Mouse (Mus musculus) neural tube, embryonic 15.5 days (tissue): ENCODE results near the gene Psen1. TPM values are rescaled to one million over a fixed set of nuclear protein-coding genes. Genes with fewer than 3 reads are reported as not detected.

ENCODE experiments used
- ATAC-seq: fragments of 200-750 bp; cut with Nextera tagmentation; 2 replicates; pipeline ENCODE4 v1.8.0; 2017; ENCODE audit warnings: mild to moderate bottlenecking, moderate TSS enrichment, moderate library complexity; ENCODE audit not compliant: low FRiP score
- H3K27ac ChIP-seq: fragments of 300-500 bp; sonication (generic); replicated peaks from 2 replicates; pipeline ENCODE4 v1.5.1; 2015; ENCODE audit warnings: mild to moderate bottlenecking, inconsistent platforms
- H3K27me3 ChIP-seq: fragments of 300-500 bp; sonication (generic); replicated peaks from 2 replicates; pipeline ENCODE4 v1.6.1; 2015; ENCODE audit warnings: inconsistent platforms
- H3K36me3 ChIP-seq: fragments of 300-500 bp; sonication (generic); 2 replicates; pipeline ENCODE4 v1.6.1; 2015; ENCODE audit warnings: inconsistent platforms
- H3K4me1 ChIP-seq: fragments of 300-500 bp; sonication (generic); 2 replicates; pipeline ENCODE4 v1.6.1; 2015; ENCODE audit warnings: inconsistent platforms
- H3K4me2 ChIP-seq: fragments of 300-500 bp; sonication (generic); 2 replicates; pipeline ENCODE4 v1.6.1; 2015; ENCODE audit warnings: inconsistent platforms, mild to moderate bottlenecking, moderate library complexity
- H3K4me3 ChIP-seq: fragments of 300-500 bp; sonication (generic); replicated peaks from 2 replicates; pipeline ENCODE4 v1.5.1; 2015; ENCODE audit warnings: mild to moderate bottlenecking, inconsistent platforms
- H3K9ac ChIP-seq: fragments of 300-500 bp; sonication (generic); replicated peaks from 2 replicates; pipeline ENCODE4 v1.6.1; 2015; ENCODE audit warnings: mild to moderate bottlenecking, inconsistent platforms
- H3K9me3 ChIP-seq: fragments of 300-500 bp; sonication (generic); replicated peaks from 2 replicates; pipeline ENCODE4 v1.6.1; 2016; ENCODE audit warnings: inconsistent platforms
- WGBS: fragments of 180-500 bp; shearing (Covaris S2); methylation state at CpG from one replicate; pipeline ENCODE4 v1.1.7; 2015; ENCODE audit warnings: mixed read lengths; 5-methylcytosine and 5-hydroxymethylcytosine counted together
- polyA plus RNA-seq: library from polyadenylated mRNA; unstranded; fragments of >200 nt; fragmentation: Nextera tagmentation; extraction: Ambion mirVana; gene quantifications from 2 replicates; pipeline ENCODE4 v1.2.1, GENCODE M21; 2015

Gene Psen1
- polyA plus RNA-seq, 1 experiment from 2014 or later, result 62.4 TPM

- Histone ChIP-seq H3K36me3 (peaks cover 84% of the 10 kb centered on the region), H3K4me1 (no peaks in the 10 kb centered on the region), H3K27me3 (no peaks in the 10 kb centered on the region), H3K4me2 (no peak overlapping the region), H3K9ac (no peak overlapping the region), H3K4me3 (no peak overlapping the region), H3K9me3 (no peaks in the 10 kb centered on the region), H3K27ac (no peak overlapping the region)
- ATAC-seq, result no peak
- 97% methylated on average over 5 of the region's 5 CpGs for WGBS
These were observed 44.3 kb downstream of the Psen1 start for GRCm38 (mm10) chr12:83732225-83732624.

- no peak overlapping the region for H3K4me3 ChIP-seq
- H3K36me3 ChIP-seq, result peaks cover 68% of the 10 kb centered on the region
These were observed 46.1 kb downstream of the Psen1 start for GRCm38 (mm10) chr12:83734047-83734446.

DNA sequence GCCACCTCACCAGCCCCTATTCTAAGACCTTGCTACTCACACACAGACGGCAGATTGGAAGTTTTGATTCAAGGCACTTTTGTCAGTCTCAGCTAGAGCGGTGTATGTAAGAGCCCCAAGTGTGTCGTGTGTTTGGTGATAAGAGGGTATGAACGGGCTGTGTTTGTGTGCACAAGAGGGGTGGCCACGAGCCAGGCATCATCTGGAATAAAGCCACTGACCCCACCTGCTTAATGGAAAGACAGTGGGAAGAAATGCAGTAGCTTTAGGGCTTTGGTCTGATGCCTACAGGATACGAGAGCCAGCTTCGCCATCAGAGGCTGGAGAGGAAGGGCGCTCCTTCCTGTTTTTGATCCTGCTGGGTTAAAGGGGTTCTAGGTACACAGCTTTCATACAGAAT, 48.3 kb downstream of the Psen1 start:
- Histone ChIP-seq H3K36me3 (peaks cover 49% of the 10 kb centered on the region), H3K9ac (no peak overlapping the region), H3K9me3 (no peaks in the 10 kb centered on the region), H3K27me3 (no peaks in the 10 kb centered on the region), H3K4me3 (no peak overlapping the region), H3K4me2 (no peak overlapping the region), H3K27ac (no peak overlapping the region), H3K4me1 (no peaks in the 10 kb centered on the region)
- WGBS, result 79% methylated on average over 8 of the region's 8 CpGs
- no peak for ATAC-seq

More at GRCm38 (mm10) chr12:83734047-83734446, 46.1 kb downstream of the Psen1 start:
- H3K9ac ChIP-seq, result no peak overlapping the region
- WGBS, result 92% methylated on average over 10 of the region's 10 CpGs
- no peaks in the 10 kb centered on the region for H3K9me3 ChIP-seq
- no peak overlapping the region for H3K27ac ChIP-seq
- no peaks in the 10 kb centered on the region for H3K4me1 ChIP-seq
- no peaks in the 10 kb centered on the region for H3K27me3 ChIP-seq
- no peak for ATAC-seq
- no peak overlapping the region for H3K4me2 ChIP-seq

GRCm38 (mm10) chr12:83738651-83739050, 50.7 kb downstream of the Psen1 start:
- Histone ChIP-seq H3K36me3 (peaks cover 28% of the 10 kb centered on the region), H3K4me1 (no peaks in the 10 kb centered on the region), H3K4me3 (no peak overlapping the region), H3K4me2 (no peak overlapping the region), H3K9me3 (no peaks in the 10 kb centered on the region), H3K9ac (no peak overlapping the region), H3K27me3 (no peaks in the 10 kb centered on the region), H3K27ac (no peak overlapping the region)
- 85% methylated on average over 1 of the region's 1 CpGs for WGBS
- no peak for ATAC-seq

DNA sequence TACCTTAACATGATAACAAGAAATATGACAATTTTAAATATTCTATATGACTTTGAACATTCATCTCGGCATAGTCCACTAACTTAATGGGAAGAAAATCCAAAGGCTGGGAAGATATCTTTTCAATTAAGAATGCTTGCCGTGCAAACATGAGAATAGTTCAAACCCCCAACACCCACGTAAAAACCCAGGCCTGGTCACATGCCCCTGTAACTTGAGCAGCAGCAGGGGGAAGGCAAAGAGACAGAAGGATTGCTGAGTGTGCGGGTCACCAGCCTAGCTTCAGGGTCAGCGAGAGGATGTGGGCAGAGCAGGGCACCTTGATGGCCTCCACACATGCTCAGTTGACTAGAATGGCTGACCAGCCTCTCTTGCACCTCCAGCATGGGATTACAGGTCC, 53.8 kb downstream of the Psen1 start:
- Histone ChIP-seq H3K27ac (no peak overlapping the region), H3K4me3 (no peak overlapping the region), H3K9me3 (no peaks in the 10 kb centered on the region), H3K36me3 (0 out of 2 replicates have a peak, but pooled peaks cover 2% of the 10 kb centered on the region), H3K9ac (no peak overlapping the region), H3K27me3 (no peaks in the 10 kb centered on the region), H3K4me1 (peaks cover 6% of the 10 kb centered on the region), H3K4me2 (no peak overlapping the region)
- WGBS, result 74% methylated on average over 5 of the region's 5 CpGs
- ATAC-seq, result no peak

DNA sequence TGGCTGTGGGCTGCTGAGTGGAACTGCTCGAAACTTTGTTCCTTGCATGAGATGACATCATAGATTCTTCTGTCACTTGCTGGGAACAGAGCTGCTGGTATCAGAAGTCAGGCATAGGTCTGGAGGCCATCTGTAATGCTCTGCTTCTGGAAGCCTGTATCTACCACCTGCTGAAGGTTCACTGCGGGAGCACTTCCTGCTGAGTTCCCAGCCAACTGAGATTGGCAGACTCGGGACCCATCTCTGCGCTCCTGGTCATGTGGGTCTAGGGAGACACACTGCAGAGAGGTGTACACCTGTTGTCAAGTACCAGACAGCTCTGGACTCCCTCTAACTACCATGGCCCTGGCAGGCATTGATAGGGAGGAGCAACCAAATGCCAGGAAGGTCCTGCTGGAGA, 54.9 kb downstream of the Psen1 start:
- peaks cover 6% of the 10 kb centered on the region for H3K4me1 ChIP-seq
- no peaks in the 10 kb centered on the region for H3K9me3 ChIP-seq
- H3K27me3 ChIP-seq, result no peaks in the 10 kb centered on the region
- no peak overlapping the region for H3K9ac ChIP-seq
- WGBS, result 82% methylated on average over 4 of the region's 4 CpGs
- no peaks in the 10 kb centered on the region for H3K36me3 ChIP-seq
- no peak overlapping the region for H3K4me3 ChIP-seq
- no peak for ATAC-seq
- no peak overlapping the region for H3K27ac ChIP-seq
- H3K4me2 ChIP-seq, result no peak overlapping the region

GRCm38 (mm10) chr12:83743712-83744111, 55.8 kb downstream of the Psen1 start:
- no peaks in the 10 kb centered on the region for H3K9me3 ChIP-seq
- H3K4me3 ChIP-seq, result no peak overlapping the region
- no peaks in the 10 kb centered on the region for H3K36me3 ChIP-seq
- peak overlapping the region; percentile 46; the same call in 1 of the 2 replicates for H3K27ac ChIP-seq
- H3K27me3 ChIP-seq, result no peaks in the 10 kb centered on the region
- peaks cover 6% of the 10 kb centered on the region for H3K4me1 ChIP-seq
- no peak overlapping the region for H3K4me2 ChIP-seq
- 84% methylated on average over 3 of the region's 3 CpGs for WGBS
- H3K9ac ChIP-seq, result no peak overlapping the region
- no peak for ATAC-seq

GRCm38 (mm10) chr12:83749186-83749585, 61.2 kb downstream of the Psen1 start:
- no peaks in the 10 kb centered on the region for H3K36me3 ChIP-seq
- H3K27me3 ChIP-seq, result no peaks in the 10 kb centered on the region
- H3K4me3 ChIP-seq, result no peak overlapping the region
- no peak overlapping the region for H3K4me2 ChIP-seq
- no peak for ATAC-seq
- no peaks in the 10 kb centered on the region for H3K9me3 ChIP-seq
- WGBS, result 57% methylated on average over 1 of the region's 1 CpGs
- H3K27ac ChIP-seq, result no peak overlapping the region
- no peak overlapping the region for H3K9ac ChIP-seq
- H3K4me1 ChIP-seq, result peaks cover 4% of the 10 kb centered on the region; the same call in 1 of the 2 replicates

DNA sequence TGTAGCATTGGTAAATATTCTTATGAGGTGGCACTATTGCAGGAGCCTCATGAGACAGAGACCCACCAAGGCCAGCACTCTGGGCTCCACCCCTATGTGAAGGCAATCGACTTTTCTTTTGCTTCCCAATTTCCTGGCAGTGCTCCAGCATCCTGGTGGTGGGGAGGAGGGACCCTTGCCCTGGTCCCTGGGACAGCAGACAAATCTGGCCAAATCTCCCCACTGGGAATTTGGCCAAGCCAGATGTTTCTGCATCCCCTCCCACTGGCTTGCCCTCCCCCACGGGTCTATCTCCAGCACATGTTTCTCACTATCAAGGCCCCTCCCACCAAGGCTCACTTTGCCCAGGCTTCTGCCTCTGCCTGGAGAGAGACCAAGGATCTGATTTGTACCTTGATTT, 64.5 kb downstream of the Psen1 start:
- no peak for ATAC-seq
- Histone ChIP-seq H3K27ac (no peak overlapping the region), H3K36me3 (no peaks in the 10 kb centered on the region), H3K9me3 (no peaks in the 10 kb centered on the region), H3K4me2 (no peak overlapping the region), H3K27me3 (no peaks in the 10 kb centered on the region), H3K4me1 (0 out of 2 replicates have a peak, but pooled peaks cover 3% of the 10 kb centered on the region), H3K9ac (no peak overlapping the region), H3K4me3 (no peak overlapping the region)
- WGBS, result 51% methylated on average over 2 of the region's 2 CpGs

DNA sequence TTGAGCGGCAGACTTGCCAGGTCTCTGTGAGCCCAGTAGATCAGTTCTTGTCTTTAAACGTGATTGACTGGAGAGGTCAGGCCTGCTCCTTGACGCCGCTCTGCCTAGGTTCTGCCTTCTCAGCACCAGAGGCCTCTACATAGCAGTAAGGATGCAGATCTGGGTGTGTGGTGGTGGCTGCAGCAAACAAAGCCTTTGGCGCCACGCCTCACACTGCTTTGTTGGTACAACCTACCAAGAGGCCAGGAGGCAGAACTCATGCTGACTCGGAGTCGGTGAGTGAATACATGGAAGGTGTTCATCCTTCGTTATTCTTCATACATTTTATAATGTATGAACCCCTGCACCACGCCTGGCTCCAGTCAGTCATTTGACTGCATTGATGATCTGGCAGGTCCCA, 70.8 kb downstream of the Psen1 start:
- WGBS, result 70% methylated on average over 10 of the region's 10 CpGs
- Histone ChIP-seq H3K27ac (no peak overlapping the region), H3K9me3 (no peaks in the 10 kb centered on the region), H3K9ac (no peak overlapping the region), H3K27me3 (no peaks in the 10 kb centered on the region), H3K4me3 (no peak overlapping the region), H3K36me3 (no peaks in the 10 kb centered on the region), H3K4me1 (peaks cover 14% of the 10 kb centered on the region), H3K4me2 (no peak overlapping the region)
- ATAC-seq, result no peak

DNA sequence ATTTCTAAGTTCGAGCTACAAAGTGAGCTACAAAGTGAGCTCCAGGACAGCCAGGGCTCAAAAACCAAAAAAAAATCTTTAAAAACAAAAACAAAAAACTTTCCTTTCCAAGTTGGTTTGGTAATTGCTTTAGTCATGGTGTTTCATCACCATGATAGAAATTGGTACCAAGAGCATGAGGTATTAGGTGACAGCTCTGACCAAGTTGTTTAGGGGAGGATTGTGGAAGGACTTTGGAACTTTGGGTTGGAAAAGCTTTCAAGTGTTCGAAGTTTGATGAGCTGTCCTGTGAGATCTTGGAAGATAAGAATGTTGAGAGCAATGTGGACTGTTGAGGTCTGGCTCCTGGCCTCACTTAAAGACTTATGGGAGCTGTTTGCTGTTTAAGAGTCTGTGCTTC, 72.2 kb downstream of the Psen1 start:
- H3K27ac ChIP-seq, result no peak overlapping the region
- peaks cover 20% of the 10 kb centered on the region for H3K4me1 ChIP-seq
- 97% methylated on average over 2 of the region's 2 CpGs for WGBS
- ATAC-seq, result no peak
- no peak overlapping the region for H3K4me2 ChIP-seq
- H3K4me3 ChIP-seq, result no peak overlapping the region
- H3K9me3 ChIP-seq, result no peaks in the 10 kb centered on the region
- no peaks in the 10 kb centered on the region for H3K27me3 ChIP-seq
- no peak overlapping the region for H3K9ac ChIP-seq
- no peaks in the 10 kb centered on the region for H3K36me3 ChIP-seq

- WGBS, result 28% methylated on average over 4 of the region's 4 CpGs
- Histone ChIP-seq H3K36me3 (no peaks in the 10 kb centered on the region), H3K27ac (no peak overlapping the region), H3K27me3 (0 out of 2 replicates have a peak, but pooled peaks cover 3% of the 10 kb centered on the region), H3K4me1 (peaks cover 20% of the 10 kb centered on the region), H3K9ac (no peak overlapping the region), H3K4me2 (no peak overlapping the region), H3K9me3 (no peaks in the 10 kb centered on the region), H3K4me3 (no peak overlapping the region)
- ATAC-seq, result no peak
These were observed 74.8 kb downstream of the Psen1 start for GRCm38 (mm10) chr12:83762706-83763105.
